Mouse (Mus musculus) neural tube, embryonic 14.5 days (tissue): ENCODE data around the gene Ddah2. TPM values are rescaled to one million over a fixed set of nuclear protein-coding genes. Genes with fewer than 3 reads are reported as not detected.

ENCODE experiments used
- ATAC-seq: fragments of 200-750 bp; cut with Nextera tagmentation; 2 replicates; pipeline ENCODE4 v1.8.0; 2017; ENCODE audit warnings: low read depth, mild to moderate bottlenecking, moderate TSS enrichment, moderate library complexity
- H3K27ac ChIP-seq: fragments of 300-500 bp; sonication (generic); 2 replicates; pipeline ENCODE4 v1.5.1; 2014; ENCODE audit warnings: low read depth, mild to moderate bottlenecking, control low read depth, low read length, moderate library complexity, mixed read lengths
- H3K27me3 ChIP-seq: fragments of 300-500 bp; sonication (generic); 2 replicates; pipeline ENCODE4 v1.6.1; 2014; ENCODE audit warnings: low read length; ENCODE audit not compliant: control insufficient read depth, insufficient read depth
- H3K36me3 ChIP-seq: fragments of 300-500 bp; sonication (generic); 2 replicates; pipeline ENCODE4 v1.6.1; 2014; ENCODE audit warnings: low read length, mixed read lengths; ENCODE audit not compliant: control insufficient read depth, insufficient read depth
- H3K4me1 ChIP-seq: fragments of 300-500 bp; sonication (generic); 2 replicates; pipeline ENCODE4 v1.6.1; 2014; ENCODE audit warnings: low read length; ENCODE audit not compliant: control insufficient read depth, insufficient read depth
- H3K4me2 ChIP-seq: fragments of 300-500 bp; sonication (generic); 2 replicates; pipeline ENCODE4 v1.6.1; 2014; ENCODE audit warnings: mild to moderate bottlenecking, low read depth, low read length, control low read depth
- H3K4me3 ChIP-seq: fragments of 300-500 bp; sonication (generic); 2 replicates; pipeline ENCODE4 v1.5.1; 2014; ENCODE audit warnings: low read depth, low read length, control low read depth, mixed read lengths
- H3K9ac ChIP-seq: fragments of 300-500 bp; sonication (generic); replicated peaks from 2 replicates; pipeline ENCODE4 v1.6.1; 2014; ENCODE audit warnings: low read depth, mild to moderate bottlenecking, control low read depth, low read length, mixed read lengths
- H3K9me3 ChIP-seq: fragments of 300-500 bp; sonication (generic); 2 replicates; pipeline ENCODE4 v1.6.1; 2016; ENCODE audit warnings: low read length; ENCODE audit not compliant: control insufficient read depth
- WGBS: fragments of 180-500 bp; shearing (Covaris S2); extraction: QIAGEN DNeasy Blood & Tissue Kit; methylation state at CpG from one replicate; pipeline ENCODE4 v1.1.7; 2014; 5-methylcytosine and 5-hydroxymethylcytosine counted together
- polyA plus RNA-seq: library from polyadenylated mRNA; unstranded; fragments of >200 nt; fragmentation: Nextera tagmentation; extraction: Ambion mirVana; gene quantifications from 2 replicates; pipeline ENCODE4 v1.2.1, GENCODE M21; 2014

Ddah2 gene
- polyA plus RNA-seq, 1 experiment from 2014 or later = 269 TPM

GRCm38 (mm10) chr17:35047688-35048087 is 11.1 kb upstream of the Ddah2 start:
- H3K4me2 ChIP-seq = no peak overlapping the region
- H3K36me3 ChIP-seq = no peaks in the 10 kb centered on the region
- no peak for ATAC-seq
- H3K9me3 ChIP-seq = no peaks in the 10 kb centered on the region
- no peak overlapping the region for H3K4me3 ChIP-seq
- 56% methylated on average over 1 of the region's 1 CpGs for WGBS
- no peaks in the 10 kb centered on the region for H3K27me3 ChIP-seq
- no peak overlapping the region for H3K9ac ChIP-seq
- H3K4me1 ChIP-seq = peaks cover 5% of the 10 kb centered on the region; the same call in 1 of the 2 replicates
- peak overlapping the region; percentile 12; the same call in 1 of the 2 replicates for H3K27ac ChIP-seq

- Histone ChIP-seq H3K4me2 (no peak overlapping the region), H3K27ac (peak overlapping the region; percentile 12; the same call in 1 of the 2 replicates), H3K4me1 (peaks cover 5% of the 10 kb centered on the region; the same call in 1 of the 2 replicates), H3K9ac (no peak overlapping the region), H3K4me3 (no peak overlapping the region), H3K9me3 (no peaks in the 10 kb centered on the region), H3K27me3 (no peaks in the 10 kb centered on the region), H3K36me3 (no peaks in the 10 kb centered on the region)
- 36% methylated on average over 11 of the region's 11 CpGs for WGBS
- ATAC-seq = no peak
Observed at GRCm38 (mm10) chr17:35048149-35048931, 10.5 kb upstream of the Ddah2 start.

GRCm38 (mm10) chr17:35048932-35049440 is 9.8 kb upstream of the Ddah2 start:
- Histone ChIP-seq H3K27ac (no peak overlapping the region), H3K9ac (no peak overlapping the region), H3K4me2 (no peak overlapping the region), H3K27me3 (no peaks in the 10 kb centered on the region), H3K9me3 (no peaks in the 10 kb centered on the region), H3K4me3 (no peak overlapping the region), H3K4me1 (peaks cover 5% of the 10 kb centered on the region; the same call in 1 of the 2 replicates), H3K36me3 (no peaks in the 10 kb centered on the region)
- 86% methylated on average over 5 of the region's 5 CpGs for WGBS
- no peak for ATAC-seq

GRCm38 (mm10) chr17:35049561-35050016 is 9.2 kb upstream of the Ddah2 start, which contains the start of gene Clic1:
Clic1 (plus strand) TSS chr17:35049966.
- Histone ChIP-seq H3K9me3 (no peaks in the 10 kb centered on the region), H3K27me3 (no peaks in the 10 kb centered on the region), H3K4me2 (peak within 1 kb of the TSS; percentile 38), H3K4me1 (peaks cover 5% of the 10 kb centered on the region; the same call in 1 of the 2 replicates), H3K9ac (peak within 1 kb of the TSS; percentile 46), H3K27ac (peak within 1 kb of the TSS; percentile 49), H3K36me3 (no peaks in the 10 kb centered on the region), H3K4me3 (peak within 1 kb of the TSS; percentile 35)
- ATAC-seq = no peak
- WGBS = 4% methylated on average over 11 of the region's 11 CpGs

DNA sequence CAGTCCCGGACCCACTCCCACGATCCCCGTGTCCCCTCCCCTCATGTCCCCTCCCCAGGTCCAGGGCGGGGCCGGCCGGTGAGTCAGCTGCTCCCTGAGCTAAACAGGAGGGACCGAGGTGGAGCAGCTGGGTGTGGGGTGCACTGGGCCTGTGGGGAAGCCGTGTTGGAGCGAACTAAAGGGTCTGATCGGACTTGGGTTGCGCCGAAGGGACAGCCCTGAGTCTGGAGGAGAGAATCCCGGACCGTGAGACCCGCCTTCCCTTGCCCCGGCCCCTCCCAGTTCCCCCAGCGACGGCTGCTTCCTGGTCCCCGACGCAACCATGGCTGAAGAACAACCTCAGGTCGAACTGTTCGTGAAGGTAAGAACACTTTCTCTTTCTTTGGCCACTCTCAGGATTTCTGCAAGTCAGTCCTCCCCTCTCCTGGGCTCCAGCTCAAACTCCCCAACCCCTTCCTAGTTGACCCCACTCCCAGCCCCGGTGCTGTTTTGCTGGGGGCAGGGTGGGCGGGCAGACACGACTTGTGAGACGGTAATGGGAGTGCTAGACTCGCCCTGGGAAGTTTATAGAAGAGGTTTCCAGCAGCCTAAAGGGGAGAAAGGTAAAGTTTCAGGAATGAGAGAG is 8.6 kb upstream of the Ddah2 start:
- Histone ChIP-seq H3K27ac (peak overlapping the region; percentile 49), H3K36me3 (no peaks in the 10 kb centered on the region), H3K9me3 (no peaks in the 10 kb centered on the region), H3K4me2 (peak overlapping the region; percentile 38), H3K9ac (peak overlapping the region; percentile 46), H3K4me3 (peak overlapping the region; percentile 35), H3K27me3 (no peaks in the 10 kb centered on the region), H3K4me1 (peaks cover 5% of the 10 kb centered on the region; the same call in 1 of the 2 replicates)
- ATAC-seq = no peak
- 0% methylated on average over 24 of the region's 27 CpGs for WGBS

- Histone ChIP-seq H3K27ac (peak overlapping the region; percentile 82), H3K4me1 (peaks cover 5% of the 10 kb centered on the region; the same call in 1 of the 2 replicates), H3K27me3 (no peaks in the 10 kb centered on the region), H3K4me2 (peak overlapping the region; percentile 38), H3K9ac (peak overlapping the region; percentile 54), H3K4me3 (peak overlapping the region; percentile 31), H3K9me3 (no peaks in the 10 kb centered on the region), H3K36me3 (no peaks in the 10 kb centered on the region)
- ATAC-seq = peak; percentile 57
- 4% methylated on average over 19 of the region's 21 CpGs for WGBS
Observed at GRCm38 (mm10) chr17:35051156-35052086, 7.4 kb upstream of the Ddah2 start.

- H3K27ac ChIP-seq = peak overlapping the region; percentile 82
- 78% methylated on average over 12 of the region's 12 CpGs for WGBS
- H3K27me3 ChIP-seq = no peaks in the 10 kb centered on the region
- no peak for ATAC-seq
- 0 out of 2 replicates have a peak overlapping the region, but pooled peaks have one; percentile 4 for H3K9ac ChIP-seq
- peak overlapping the region; percentile 31; the same call in 1 of the 2 replicates for H3K4me3 ChIP-seq
- H3K9me3 ChIP-seq = no peaks in the 10 kb centered on the region
- no peaks in the 10 kb centered on the region for H3K36me3 ChIP-seq
- H3K4me1 ChIP-seq = peaks cover 5% of the 10 kb centered on the region; the same call in 1 of the 2 replicates
- peak overlapping the region; percentile 38 for H3K4me2 ChIP-seq
Observed at GRCm38 (mm10) chr17:35052271-35052798, 6.5 kb upstream of the Ddah2 start.
